8 mouse cellular contexts compared by ENCODE assay signal in the genomic region with DNA sequence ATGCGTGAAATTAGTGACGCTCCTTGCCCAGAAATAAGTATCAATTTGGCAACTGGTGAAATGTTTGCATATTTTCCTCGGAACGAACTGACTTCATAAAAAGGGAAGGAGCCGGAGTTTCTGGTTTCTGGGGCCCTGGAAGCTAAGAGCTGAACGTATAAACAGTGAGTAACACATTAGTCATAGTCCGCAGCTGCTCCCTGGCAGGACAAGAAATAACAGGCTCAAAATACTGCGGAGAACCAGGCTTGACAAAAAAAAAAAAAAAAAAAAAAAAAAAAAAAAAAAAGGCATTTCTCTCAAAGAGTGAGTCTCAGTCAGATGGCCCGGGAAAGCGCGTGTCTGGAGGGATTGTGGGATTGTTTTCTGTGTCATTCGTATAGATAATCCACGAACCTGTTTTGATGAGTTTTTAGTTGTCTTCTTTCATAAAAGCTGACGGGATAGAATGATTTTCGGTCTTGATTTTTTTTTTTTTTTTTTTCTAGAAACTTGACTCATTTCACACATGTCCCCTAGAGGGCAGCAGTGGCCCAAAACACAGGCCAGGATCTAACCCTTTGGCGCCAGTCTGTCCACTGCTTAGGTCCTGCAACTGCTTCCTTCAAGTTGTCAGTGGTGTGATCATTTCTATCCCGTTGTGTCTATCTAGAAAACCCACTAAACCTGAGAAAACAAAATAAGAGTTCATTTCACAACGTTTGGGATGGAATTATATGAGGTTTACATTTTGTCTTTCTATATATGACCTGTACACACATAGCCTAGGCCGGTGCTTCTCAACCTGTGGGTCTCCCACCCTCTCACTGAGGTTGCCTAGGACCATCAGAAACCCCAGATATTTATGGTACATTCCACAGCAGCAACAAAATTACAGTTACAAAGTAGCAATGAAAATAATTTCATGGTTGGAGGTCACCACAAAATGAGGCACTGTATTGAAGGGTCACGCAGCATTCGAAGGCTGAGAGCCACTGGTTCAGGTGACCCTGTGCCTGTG. TPM values are rescaled to one million over a fixed set of nuclear protein-coding genes. Genes with fewer than 3 reads are reported as not detected.
DNase-seq lines count a peak whose midpoint lies in the region; ATAC-seq and TF ChIP-seq lines count a peak whose summit lies in the region.

No protein-coding gene starts in this region.

- no peaks in the 10 kb centered on the region for H3K36me3 ChIP-seq in megakaryocyte, embryonic 14.5 days (replicated peaks; ENCODE audit: low read length)

- H3K4me3 ChIP-seq in cortical plate, adult 2 months (ENCODE audit: insufficient read depth, low read length), result peak overlapping the region; percentile 20; the same call in 1 of the 2 replicates
- peak overlapping the region; percentile 78 for H3K4me3 ChIP-seq in megakaryocyte, embryonic 14.5 days (replicated peaks)

- intact Hi-C loops in gastrocnemius, postnatal 14 days (cut with DNase I; ENCODE audit: low total_unique reads), result loop anchor here (5.0 kb wide), 1 partner anchor 121 kb away; no protein-coding TSS in a partner anchor

- DNase-seq in adipocyte (ENCODE audit: low spot score), result peak; percentile 94
- peak; percentile 70 for DNase-seq in gastrocnemius, postnatal 14 days
- DNase-seq in induced T-regulatory cell, adult 2 months (ENCODE audit: low read depth), result peak; percentile 61
- peak; percentile 39 to 64 for DNase-seq in left cerebral cortex, adult 9 months (ENCODE audit: low spot score in 2 of 2)
- peak; percentile 64 to 68 for DNase-seq in right cerebral cortex, postnatal 10 days (ENCODE audit: low spot score in 2 of 2)

- no peak for TF ChIP-seq POLR2A in cortical plate, adult 2 months (IDR thresholded peaks at IDR 0.05; ENCODE audit: extremely low read depth, insufficient read depth, low read length)

- H3K9me3 ChIP-seq in megakaryocyte, embryonic 14.5 days, result peaks cover 30% of the 10 kb centered on the region

- ATAC-seq in inflammation-experienced regulatory T-cells, adult 6 months, result no peak

- H3K4me1 ChIP-seq in cortical plate, adult 2 months (ENCODE audit: control insufficient read depth, insufficient read depth, low read length), result peaks cover 3% of the 10 kb centered on the region; the same call in 1 of the 2 replicates
- H3K4me1 ChIP-seq in megakaryocyte, embryonic 14.5 days, result peaks cover 5% of the 10 kb centered on the region; the same call in 1 of the 2 replicates

- peaks cover 26% of the 10 kb centered on the region for H3K27me3 ChIP-seq in megakaryocyte, embryonic 14.5 days (replicated peaks)

- TF ChIP-seq CTCF in cortical plate, adult 2 months (IDR thresholded peaks at IDR 0.05; ENCODE audit: extremely low read depth, insufficient read depth, low read length), result peak; percentile 71

- no peak overlapping the region for H3K27ac ChIP-seq in cortical plate, adult 2 months (ENCODE audit: insufficient read depth, low read length)

RNA-seq across cellular contexts. Expression of a gene that starts 26.7 kb away (rescaled TPM):
- 1.9 and 2.1 TPM in 2 replicates for polyA plus RNA-seq in cortical plate, adult 2 months (2012; rRNA removed)
- 1 to 10 TPM; 2.9 to 3.4 TPM for total RNA-seq in gastrocnemius, postnatal 14 days (2021)
- 1.2 and 3.0 TPM in 2 replicates for polyA plus RNA-seq in megakaryocyte, embryonic 14.5 days (2012; ENCODE audit: insufficient read depth, low replicate concordance)
- not detected for polyA plus RNA-seq in inflammation-experienced regulatory T-cells, adult 6 months (2017; shearing (Covaris generic))

RNA-seq across cellular contexts. Expression of a gene that starts 35.0 kb away (rescaled TPM):
- 4.6 and 4.7 TPM in 2 replicates for polyA plus RNA-seq in cortical plate, adult 2 months (2012; rRNA removed)
- total RNA-seq in gastrocnemius, postnatal 14 days (2021), result 10 to 100 TPM in 1 of 2 experiments, 1 to 10 TPM in 1; 8.8 to 11.4 TPM
- polyA plus RNA-seq in megakaryocyte, embryonic 14.5 days (2012; ENCODE audit: insufficient read depth, low replicate concordance), result 3.5 and 4.7 TPM in 2 replicates
- not detected for polyA plus RNA-seq in inflammation-experienced regulatory T-cells, adult 6 months (2017; shearing (Covaris generic))
